Mouse (Mus musculus) heart, embryonic 15.5 days (tissue): ENCODE results near the gene Ftsj3. TPM values are rescaled to one million over a fixed set of nuclear protein-coding genes. Genes with fewer than 3 reads are reported as not detected.
"Not testable (repeated sequence)": the region's sequence is repeated elsewhere in the genome, so short reads cannot be mapped to it uniquely, and the experiment has no call there.

Source experiments
- ATAC-seq: fragments of 200-750 bp; cut with Nextera tagmentation; replicated peaks from 2 replicates; pipeline ENCODE4 v1.8.0; 2017; ENCODE audit warnings: low read depth, moderate TSS enrichment; ENCODE audit not compliant: insufficient number of reproducible peaks, insufficient read depth, low FRiP score
- H3K27ac ChIP-seq: fragments of 300-500 bp; sonication (generic); 2 replicates; pipeline ENCODE4 v1.5.1; 2015; ENCODE audit warnings: mild to moderate bottlenecking, inconsistent platforms
- H3K27me3 ChIP-seq: fragments of 300-500 bp; sonication (generic); 2 replicates; pipeline ENCODE4 v1.6.1; 2015; ENCODE audit warnings: inconsistent platforms
- H3K36me3 ChIP-seq: fragments of 300-500 bp; sonication (generic); 2 replicates; pipeline ENCODE4 v1.6.1; 2015; ENCODE audit warnings: mild to moderate bottlenecking, inconsistent platforms
- H3K4me1 ChIP-seq: fragments of 300-500 bp; sonication (generic); replicated peaks from 2 replicates; pipeline ENCODE4 v1.6.1; 2015; ENCODE audit warnings: inconsistent platforms
- H3K4me2 ChIP-seq: fragments of 300-500 bp; sonication (generic); 2 replicates; pipeline ENCODE4 v1.6.1; 2015; ENCODE audit warnings: inconsistent platforms, mild to moderate bottlenecking, moderate library complexity
- H3K4me3 ChIP-seq: fragments of 300-500 bp; sonication (generic); 2 replicates; pipeline ENCODE4 v1.5.1; 2015; ENCODE audit warnings: mild to moderate bottlenecking, inconsistent platforms
- H3K9ac ChIP-seq: fragments of 300-500 bp; sonication (generic); 2 replicates; pipeline ENCODE4 v1.6.1; 2015; ENCODE audit warnings: mild to moderate bottlenecking, inconsistent platforms
- H3K9me3 ChIP-seq: fragments of 300-500 bp; sonication (generic); replicated peaks from 2 replicates; pipeline ENCODE4 v1.6.1; 2016; ENCODE audit warnings: inconsistent platforms
- WGBS: fragments of 180-500 bp; shearing (Covaris S2); methylation state at CpG from one replicate; pipeline ENCODE4 v1.1.7; 2015; ENCODE audit warnings: mixed read lengths; 5-methylcytosine and 5-hydroxymethylcytosine counted together
- polyA plus RNA-seq: library from polyadenylated mRNA; unstranded; fragments of >200 nt; fragmentation: Nextera tagmentation; extraction: Ambion mirVana; gene quantifications from 2 replicates; pipeline ENCODE4 v1.2.1, GENCODE M21; 2015

Gene Ftsj3
- polyA plus RNA-seq, 1 experiment from 2014 or later: 31.1 TPM

GRCm38 (mm10) chr11:106249326-106249725, 6.6 kb downstream of the Ftsj3 start:
- Histone ChIP-seq H3K36me3 (peaks cover 90% of the 10 kb centered on the region), H3K9ac (no peak overlapping the region), H3K4me1 (0 out of 2 replicates have a peak, but pooled peaks cover 2% of the 10 kb centered on the region), H3K27ac (no peak overlapping the region), H3K4me3 (no peak overlapping the region), H3K4me2 (no peak overlapping the region), H3K9me3 (no peaks in the 10 kb centered on the region), H3K27me3 (no peaks in the 10 kb centered on the region)
- 85% methylated on average over 7 of the region's 7 CpGs for WGBS
- no peak for ATAC-seq

GRCm38 (mm10) chr11:106246834-106247233, 9.0 kb downstream of the Ftsj3 start:
- Histone ChIP-seq H3K4me1 (0 out of 2 replicates have a peak, but pooled peaks cover 2% of the 10 kb centered on the region), H3K27me3 (no peaks in the 10 kb centered on the region), H3K4me2 (no peak overlapping the region), H3K4me3 (no peak overlapping the region), H3K9me3 (no peaks in the 10 kb centered on the region; the same call in 1 of the 2 replicates), H3K36me3 (peaks cover 98% of the 10 kb centered on the region), H3K27ac (no peak overlapping the region), H3K9ac (no peak overlapping the region)
- WGBS: 92% methylated on average over 1 of the region's 1 CpGs
- no peak for ATAC-seq

- ATAC-seq, H3K27ac ChIP-seq: not testable (repeated sequence)
- 82% methylated on average over 8 of the region's 8 CpGs for WGBS
These were observed 21.9 kb downstream of the Ftsj3 start for GRCm38 (mm10) chr11:106233978-106234377.

GRCm38 (mm10) chr11:106220603-106221002, 35.3 kb downstream of the Ftsj3 start:
- peaks cover 14% of the 10 kb centered on the region for H3K4me1 ChIP-seq
- no peak overlapping the region for H3K27ac ChIP-seq
- H3K4me3 ChIP-seq: no peak overlapping the region
- ATAC-seq: no peak
- H3K4me2 ChIP-seq: no peak overlapping the region
- no peaks in the 10 kb centered on the region for H3K9me3 ChIP-seq
- peaks cover 17% of the 10 kb centered on the region for H3K36me3 ChIP-seq
- WGBS: 86% methylated on average over 3 of the region's 3 CpGs
- H3K27me3 ChIP-seq: no peaks in the 10 kb centered on the region
- H3K9ac ChIP-seq: no peak overlapping the region

More at GRCm38 (mm10) chr11:106233978-106234377, 21.9 kb downstream of the Ftsj3 start:
- not testable (repeated sequence) for H3K9ac ChIP-seq, H3K4me3 ChIP-seq, H3K27me3 ChIP-seq, H3K4me2 ChIP-seq, H3K9me3 ChIP-seq, H3K4me1 ChIP-seq
- H3K36me3 ChIP-seq: peaks cover 81% of the 10 kb centered on the region

- Histone ChIP-seq H3K4me1 (peaks cover 33% of the 10 kb centered on the region), H3K27ac (peak within 1 kb of the TSS; percentile 97), H3K9ac (peak within 1 kb of the TSS; percentile 100), H3K27me3 (no peaks in the 10 kb centered on the region), H3K9me3 (no peaks in the 10 kb centered on the region), H3K4me3 (peak within 1 kb of the TSS; percentile 100), H3K4me2 (peak within 1 kb of the TSS; percentile 64), H3K36me3 (peaks cover 9% of the 10 kb centered on the region)
- under 1% methylated on average over 70 of the region's 70 CpGs for WGBS
- peak; percentile 91 for ATAC-seq
These were observed 39.0 kb downstream of the Ftsj3 start, which contains the start of gene Ddx42 for GRCm38 (mm10) chr11:106216730-106217490. TSS of gene Ddx42 (plus strand) at chr11:106216926.

- WGBS: under 1% methylated on average over 46 of the region's 46 CpGs
- Histone ChIP-seq H3K4me2 (peak within 1 kb of the TSS; percentile 64), H3K9ac (peak within 1 kb of the TSS; percentile 100), H3K36me3 (peaks cover 17% of the 10 kb centered on the region), H3K4me3 (peak within 1 kb of the TSS; percentile 100), H3K4me1 (peaks cover 33% of the 10 kb centered on the region), H3K9me3 (no peaks in the 10 kb centered on the region), H3K27ac (peak within 1 kb of the TSS; percentile 97), H3K27me3 (no peaks in the 10 kb centered on the region)
- ATAC-seq: peak; percentile 97
These were observed 39.8 kb downstream of the Ftsj3 start, which contains the start of gene Ccdc47 for GRCm38 (mm10) chr11:106215927-106216729. TSS of gene Ccdc47 (minus strand) at chr11:106216344.

GRCm38 (mm10) chr11:106215450-106215859, 40.4 kb downstream of the Ftsj3 start:
- Histone ChIP-seq H3K27ac (peak overlapping the region; percentile 97), H3K4me1 (peaks cover 33% of the 10 kb centered on the region), H3K36me3 (peaks cover 21% of the 10 kb centered on the region), H3K4me3 (peak overlapping the region; percentile 100), H3K9me3 (no peaks in the 10 kb centered on the region), H3K9ac (peak overlapping the region; percentile 82), H3K4me2 (peak overlapping the region; percentile 62), H3K27me3 (no peaks in the 10 kb centered on the region)
- no peak for ATAC-seq
- 16% methylated on average over 7 of the region's 7 CpGs for WGBS

- no peak for ATAC-seq
- Histone ChIP-seq H3K36me3 (peaks cover 27% of the 10 kb centered on the region), H3K4me3 (peak overlapping the region; percentile 100), H3K27ac (no peak overlapping the region), H3K9me3 (no peaks in the 10 kb centered on the region), H3K27me3 (no peaks in the 10 kb centered on the region), H3K9ac (0 out of 2 replicates have a peak overlapping the region, but pooled peaks have one; percentile 82), H3K4me2 (peak overlapping the region; percentile 62), H3K4me1 (peaks cover 33% of the 10 kb centered on the region)
- 89% methylated on average over 5 of the region's 5 CpGs for WGBS
These were observed 41.0 kb downstream of the Ftsj3 start for GRCm38 (mm10) chr11:106214856-106215255.

- peaks cover 22% of the 10 kb centered on the region for H3K4me1 ChIP-seq
- no peaks in the 10 kb centered on the region for H3K27me3 ChIP-seq
- no peak overlapping the region for H3K9ac ChIP-seq
- no peak overlapping the region for H3K4me3 ChIP-seq
- 77% methylated on average over 8 of the region's 8 CpGs for WGBS
- no peak overlapping the region for H3K4me2 ChIP-seq
- H3K36me3 ChIP-seq: peaks cover 48% of the 10 kb centered on the region
- H3K27ac ChIP-seq: no peak overlapping the region
- ATAC-seq: no peak
- H3K9me3 ChIP-seq: no peaks in the 10 kb centered on the region
These were observed 43.1 kb downstream of the Ftsj3 start for GRCm38 (mm10) chr11:106212771-106213170.

GRCm38 (mm10) chr11:106202123-106202465, 53.8 kb downstream of the Ftsj3 start, which contains the start of gene Strada:
TSS of gene Strada (minus strand) at chr11:106202168.
- Histone ChIP-seq H3K27me3 (no peaks in the 10 kb centered on the region), H3K27ac (no peak within 1 kb of the TSS), H3K36me3 (peaks cover 70% of the 10 kb centered on the region), H3K9ac (no peak within 1 kb of the TSS), H3K4me2 (no peak within 1 kb of the TSS), H3K4me3 (no peak within 1 kb of the TSS), H3K9me3 (no peaks in the 10 kb centered on the region), H3K4me1 (no peaks in the 10 kb centered on the region)
- no peak for ATAC-seq
- 75% methylated on average over 5 of the region's 5 CpGs for WGBS
